Mouse (Mus musculus): ENCODE data around the gene F3.

GRCm38 (mm10) chr3:121713151-121713701 is 10.1 kb upstream of the F3 start:
- TF ChIP-seq CEBPB (IDR thresholded peaks at IDR 0.05; ENCODE audit: insufficient read depth, poor library complexity, severe bottlenecking), result no peak
- no peak for TF ChIP-seq MYOD1 (IDR thresholded peaks at IDR 0.05; ENCODE audit: control insufficient read depth in 1 of 3, insufficient read length in 2 of 3, low read depth in 2 of 3)
- no peak for TF ChIP-seq USF1 (IDR thresholded peaks at IDR 0.05; ENCODE audit: low read depth)
- no peak for TF ChIP-seq POLR2A (IDR thresholded peaks at IDR 0.05; ENCODE audit: insufficient read length, low read depth)
- TF ChIP-seq REST (IDR thresholded peaks at IDR 0.05; ENCODE audit: insufficient read depth, insufficient read length), result no peak
- TF ChIP-seq MYOG (IDR thresholded peaks at IDR 0.05; ENCODE audit: control insufficient read depth in 1 of 3, insufficient read depth in 1 of 3, insufficient read length in 2 of 3, low read depth in 2 of 3), result no peak
- TF ChIP-seq E2F4 (IDR thresholded peaks at IDR 0.05; ENCODE audit: insufficient read depth), result no peak
- no peak for TF ChIP-seq MAX (IDR thresholded peaks at IDR 0.05; ENCODE audit: low read depth)
- no peak for TF ChIP-seq TCF12 (IDR thresholded peaks at IDR 0.05; ENCODE audit: insufficient read depth, poor library complexity, severe bottlenecking)
- no peak for TF ChIP-seq SRF (IDR thresholded peaks at IDR 0.05; ENCODE audit: control insufficient read depth, insufficient read length, low read depth)
- TF ChIP-seq TCF3 (IDR thresholded peaks at IDR 0.05; ENCODE audit: insufficient read length, low read depth), result no peak
- no peak for TF ChIP-seq POLR2AphosphoS2 (IDR thresholded peaks at IDR 0.05; ENCODE audit: insufficient read length, low read depth)
